Mouse (Mus musculus) frontal cortex, adult (tissue): ENCODE results near the gene Efs.
"Not testable (repeated sequence)": the region's sequence is repeated elsewhere in the genome, so short reads cannot be mapped to it uniquely, and the experiment has no call there.

Experiments
- ATAC-seq: cut with Nextera tagmentation; 2 replicates; pipeline ENCODE4 v1.9.2; 2017; ENCODE audit warnings: mild to moderate bottlenecking, moderate library complexity, mixed read lengths; ENCODE audit not compliant: low TSS enrichment

Efs gene

DNA sequence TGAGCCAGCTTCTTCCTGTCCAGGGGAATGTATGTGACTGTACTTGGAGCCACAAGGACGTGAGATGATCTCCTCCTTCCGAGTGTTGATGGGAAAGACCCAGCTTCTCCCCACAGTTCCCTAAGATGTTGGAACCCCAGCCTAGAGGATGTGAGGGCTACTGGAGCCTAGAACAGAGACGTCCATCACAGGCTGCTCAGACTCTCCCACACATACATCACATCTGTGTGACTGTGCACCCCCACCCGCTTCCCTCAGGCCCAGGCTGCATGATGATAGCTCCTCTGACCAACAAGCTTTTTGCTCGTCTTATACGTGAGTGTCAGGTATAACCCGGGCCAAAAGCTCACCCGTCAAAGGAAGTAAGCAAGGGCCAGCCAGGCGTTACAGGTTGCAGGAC, 22.9 kb upstream of the Efs start:
- no peak for ATAC-seq

DNA sequence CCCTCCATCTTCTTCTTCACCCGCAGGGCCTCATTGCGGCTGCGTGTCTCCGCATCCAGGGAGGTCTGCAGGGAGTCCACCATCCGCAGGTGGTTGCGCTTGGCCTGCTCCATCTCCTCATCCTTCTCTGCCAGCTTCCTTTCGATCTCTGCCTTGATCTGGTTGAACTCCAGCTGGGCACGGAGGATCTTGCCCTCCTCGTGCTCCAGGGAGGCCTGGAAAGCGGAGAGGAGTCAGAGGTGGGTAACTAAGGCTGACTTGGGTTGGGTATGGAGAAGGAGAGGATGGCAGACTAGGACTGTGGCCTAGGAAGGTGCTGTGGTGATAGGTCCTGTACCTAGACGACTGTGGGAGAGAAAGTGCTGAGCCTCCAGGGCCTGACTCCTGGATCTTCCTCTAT, 21.1 kb upstream of the Efs start:
- ATAC-seq = not testable (repeated sequence)

DNA sequence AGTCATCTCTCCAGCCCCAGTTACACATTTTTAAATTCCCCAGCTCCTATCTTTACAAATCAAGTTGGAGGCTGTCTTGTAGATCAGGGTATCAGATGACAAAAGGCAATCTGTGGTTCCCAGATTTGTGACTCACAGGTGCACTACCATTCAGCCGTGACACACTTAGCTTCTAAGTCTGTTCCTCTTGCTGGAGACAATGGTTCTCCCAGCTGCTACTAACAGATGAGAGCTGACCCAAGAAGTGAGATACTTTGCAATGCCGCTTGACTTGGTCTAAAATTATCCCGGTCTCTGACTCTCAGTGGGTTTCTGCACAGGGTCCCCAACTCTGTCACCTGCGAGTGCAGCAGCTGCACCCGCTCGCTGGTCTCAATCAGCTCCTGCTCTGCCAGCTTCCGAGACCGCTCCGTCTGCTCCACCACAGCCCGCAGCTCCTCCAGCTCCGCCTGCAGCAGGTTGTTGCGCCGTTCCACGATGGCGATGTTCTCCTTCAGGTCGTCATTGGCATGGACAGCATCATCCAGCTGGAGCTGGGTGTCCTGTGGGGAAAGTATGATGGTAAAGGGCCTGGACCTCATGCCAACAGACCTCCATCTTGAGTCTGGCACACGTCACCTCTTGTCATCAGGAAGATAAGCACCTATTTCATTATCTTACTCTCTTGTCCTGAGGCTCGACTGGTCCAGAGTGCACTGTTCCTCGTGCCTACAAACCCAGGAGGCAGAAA, 20.2 kb upstream of the Efs start:
- ATAC-seq = no peak

DNA sequence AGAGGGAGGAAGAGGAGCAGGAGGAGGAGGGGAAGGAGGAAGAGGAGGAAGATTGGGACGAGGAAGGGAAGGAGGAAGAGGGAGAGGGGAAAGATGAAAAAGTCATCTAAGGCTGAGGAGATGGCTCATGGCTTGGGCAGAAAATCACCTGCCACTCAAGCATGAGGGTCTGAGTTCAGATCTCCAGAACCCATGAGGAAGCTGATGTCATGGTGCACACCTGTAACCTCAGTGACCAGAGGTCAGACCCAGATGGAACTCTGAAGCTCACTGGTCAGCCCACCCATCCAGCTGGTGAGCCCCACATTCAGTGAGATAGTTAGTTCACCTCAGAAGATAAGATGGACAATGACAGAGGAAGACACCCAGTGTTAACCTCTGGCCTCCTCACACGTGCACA, 19.0 kb upstream of the Efs start:
- no peak for ATAC-seq

DNA sequence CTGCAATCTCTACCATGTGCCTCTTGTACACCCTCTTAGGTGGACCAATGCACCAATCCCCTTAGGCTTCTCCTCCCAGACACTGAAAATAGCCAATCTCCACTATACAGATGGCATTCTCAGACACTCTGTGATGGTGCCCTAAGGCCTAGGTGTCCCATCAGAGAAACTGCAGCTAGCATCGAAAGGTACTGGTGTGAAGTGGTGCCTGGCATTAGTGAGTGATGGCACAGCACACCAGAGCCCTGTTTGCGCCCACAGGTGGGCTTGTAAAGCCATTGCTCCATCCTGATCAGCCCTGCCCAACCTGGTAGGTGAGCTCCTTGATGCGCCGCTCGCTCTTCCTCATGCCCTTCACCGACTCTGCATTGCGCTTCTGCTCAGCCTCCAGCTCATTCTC, 18.0 kb upstream of the Efs start:
- ATAC-seq = no peak

DNA sequence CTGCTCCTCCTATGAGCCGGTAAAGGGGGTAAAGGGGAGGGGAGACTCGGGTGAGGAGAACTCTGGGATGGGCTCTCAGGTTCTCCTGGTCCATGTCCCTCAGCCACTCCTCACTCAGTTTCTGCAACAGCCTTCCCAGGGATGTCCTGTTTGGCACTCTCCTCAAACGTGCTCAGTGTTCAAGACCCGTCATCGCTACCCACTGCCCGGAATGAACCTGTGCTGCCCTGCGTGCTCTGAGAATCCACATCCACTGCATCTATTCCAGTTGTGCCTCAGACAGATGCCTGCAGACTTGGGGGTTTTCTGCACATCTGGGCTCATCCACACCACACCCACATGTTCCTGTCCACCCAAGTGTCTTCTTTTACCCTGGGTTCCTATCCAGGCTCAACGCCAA, 16.6 kb upstream of the Efs start:
- ATAC-seq = no peak

DNA sequence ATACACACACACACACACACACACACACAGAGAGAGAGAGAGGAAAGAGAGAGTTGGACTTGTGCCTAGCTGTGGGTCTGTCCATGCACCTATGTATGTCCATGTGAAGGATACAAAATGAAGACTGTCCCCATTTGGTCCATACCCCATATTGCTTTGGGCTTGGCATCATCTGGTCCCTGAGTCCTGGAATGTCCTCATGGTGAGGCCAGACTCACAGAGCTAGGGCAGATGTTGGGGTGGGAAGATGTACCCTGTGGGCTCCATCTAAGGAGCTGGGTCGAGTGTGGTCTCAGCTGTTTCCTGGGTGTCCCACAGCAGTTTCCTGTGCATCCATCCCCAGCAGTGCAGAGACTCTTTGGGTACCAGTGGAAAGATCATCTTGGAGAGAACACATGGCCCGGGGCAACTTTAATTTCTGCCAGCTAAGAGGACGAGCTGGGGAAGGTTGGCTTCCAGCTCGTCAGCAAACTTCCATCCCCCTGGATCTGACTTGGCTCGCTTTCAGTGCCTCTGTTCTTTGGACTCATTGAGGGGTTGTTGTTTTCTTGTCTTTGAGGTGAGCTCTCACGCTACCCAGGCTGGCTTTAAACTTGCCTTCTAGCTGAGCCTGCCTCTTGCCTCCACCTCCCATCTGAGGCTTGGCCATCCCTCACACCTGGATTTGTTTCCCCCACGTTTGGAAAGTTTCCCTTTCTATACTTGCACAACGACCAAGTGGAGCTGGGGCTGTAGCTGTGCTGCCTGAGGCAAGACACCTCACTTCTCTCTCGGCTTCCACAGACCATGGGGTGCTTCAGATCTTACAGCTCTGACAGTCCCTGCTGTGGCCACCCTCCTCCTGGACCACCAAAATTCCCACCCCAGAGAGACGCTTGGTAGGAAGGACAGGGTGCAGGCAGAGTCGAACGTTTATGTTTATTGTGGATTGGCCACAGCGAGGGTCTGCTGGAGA, 15.4 kb upstream of the Efs start:
- no peak for ATAC-seq

DNA sequence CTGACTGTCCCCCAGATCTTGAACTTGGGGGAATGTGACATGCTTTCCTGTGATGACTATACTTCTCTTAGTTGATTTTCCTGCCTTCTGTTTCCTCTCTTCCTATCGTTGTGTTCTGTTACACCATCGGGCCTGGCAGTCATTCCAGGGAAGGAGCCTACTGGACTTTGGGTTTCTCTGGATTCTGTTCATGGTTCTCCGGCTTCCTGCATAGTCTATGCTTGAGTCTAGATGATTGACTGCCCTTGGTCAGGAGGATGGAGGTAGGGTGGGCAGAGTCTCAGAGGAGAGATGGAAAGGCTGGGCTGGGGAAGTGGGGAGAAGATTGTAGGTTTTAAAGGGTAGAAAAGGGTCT, 14.2 kb upstream of the Efs start:
- ATAC-seq = no peak

DNA sequence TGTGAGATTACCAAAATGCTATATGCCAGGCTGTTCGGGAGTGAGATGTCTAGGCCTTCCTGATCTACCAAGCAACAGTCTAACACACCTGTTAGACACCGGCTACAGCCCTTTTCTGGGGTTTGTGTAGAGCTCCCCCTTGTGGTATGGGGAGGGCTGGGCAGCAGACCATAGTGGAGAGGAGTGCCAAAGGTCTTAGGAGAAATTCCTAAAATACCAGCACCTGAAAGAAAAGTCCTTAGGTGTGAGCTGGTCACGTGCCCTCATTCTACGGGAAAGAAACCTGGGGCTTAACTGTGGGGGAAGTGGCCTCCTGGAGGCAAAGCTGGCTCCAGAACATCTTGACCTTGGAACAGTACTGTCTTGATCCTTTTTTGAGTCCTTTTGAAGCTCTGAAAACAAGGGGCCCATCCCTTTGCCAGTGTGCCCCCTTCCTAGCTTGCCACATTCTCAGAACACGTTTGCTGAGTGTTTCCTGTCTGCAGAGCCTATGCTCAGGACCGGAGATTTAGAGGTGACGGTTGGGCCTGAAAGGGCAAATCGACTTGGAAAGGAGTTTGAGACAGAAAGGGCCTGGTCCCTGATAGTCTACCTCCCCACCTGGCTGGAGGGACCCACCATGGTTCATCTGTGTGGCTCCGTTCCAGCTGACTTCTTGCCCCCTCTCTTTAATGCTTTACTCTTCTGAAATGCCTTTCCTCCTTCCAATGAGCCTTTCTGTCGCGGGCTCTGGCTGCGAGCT, 13.7 kb upstream of the Efs start:
- peak; percentile 50 for ATAC-seq

DNA sequence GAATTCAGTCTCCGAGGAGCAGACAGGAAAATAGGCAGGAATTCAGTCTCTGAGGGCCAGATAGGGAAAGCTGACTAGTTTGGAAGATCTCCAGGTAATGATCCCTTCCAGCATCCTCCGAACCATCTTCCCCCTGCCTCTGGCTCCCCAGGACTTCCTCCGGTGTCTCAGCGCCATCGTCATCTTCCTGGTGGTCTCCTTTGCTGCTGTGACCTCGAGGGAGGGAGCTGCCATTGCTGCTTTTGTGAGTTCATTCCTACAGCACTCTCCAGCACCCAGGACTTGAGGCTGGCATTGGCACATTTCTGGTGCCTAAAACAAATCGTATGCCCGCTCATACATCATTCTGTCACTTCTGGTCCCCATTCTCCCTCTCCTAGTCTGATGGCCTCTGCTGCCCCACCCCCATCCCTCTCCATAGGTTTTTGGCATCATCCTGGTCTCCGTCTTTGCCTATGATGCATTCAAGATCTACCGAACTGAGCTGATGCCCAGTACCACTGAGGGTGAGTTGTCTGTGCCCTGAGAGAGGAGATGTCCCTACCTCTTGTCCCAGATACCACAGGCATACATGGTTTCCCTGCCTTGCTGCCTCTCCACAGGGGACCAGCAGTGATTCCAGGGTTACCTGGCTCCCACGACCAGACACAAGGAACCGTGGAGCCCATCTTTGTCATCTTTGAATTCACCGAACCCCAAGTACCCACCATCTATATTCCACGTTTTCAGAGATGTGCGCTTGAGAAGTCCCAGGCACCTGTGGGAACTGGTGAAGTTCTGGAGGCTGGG, 12.7 kb upstream of the Efs start:
- ATAC-seq = no peak

DNA sequence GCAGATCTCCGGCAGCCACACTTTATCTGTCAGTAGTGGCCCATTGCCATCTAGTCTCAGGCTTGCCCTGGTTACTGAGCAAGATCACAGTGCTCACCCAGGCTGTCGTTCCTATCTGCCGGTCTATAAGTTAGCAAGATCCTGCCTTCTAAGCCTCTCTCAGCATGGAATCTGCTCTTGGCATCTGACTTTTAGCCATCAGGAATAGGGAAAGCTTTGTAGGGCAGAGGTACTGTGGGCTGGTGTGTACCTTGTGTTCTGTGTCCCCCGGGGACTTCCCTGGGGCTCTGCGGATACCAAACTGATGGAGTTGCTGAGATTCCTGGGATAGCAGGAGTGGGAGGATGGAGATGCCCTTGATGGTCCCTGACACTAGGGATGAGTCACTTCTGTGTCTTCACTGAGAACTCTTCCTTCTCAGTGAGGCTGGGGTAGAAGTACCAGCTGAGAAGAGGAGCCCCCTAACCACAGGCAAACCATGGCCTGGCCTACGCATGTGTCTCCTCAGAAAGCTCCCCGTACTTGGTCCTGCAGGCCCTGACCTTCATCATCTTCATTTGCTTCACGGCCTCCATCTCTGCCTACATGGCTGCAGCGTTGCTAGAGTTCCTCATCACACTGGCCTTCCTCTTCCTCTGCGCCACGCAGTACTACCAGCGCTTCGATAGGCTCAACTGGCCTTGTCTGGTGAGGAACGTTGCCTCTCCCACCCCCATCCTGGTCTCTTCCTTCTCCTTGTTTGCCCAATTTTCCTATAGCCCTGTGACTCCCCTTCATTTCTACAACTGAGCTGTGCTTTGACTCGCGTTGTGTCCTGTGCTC, 11.6 kb upstream of the Efs start:
- no peak for ATAC-seq

DNA sequence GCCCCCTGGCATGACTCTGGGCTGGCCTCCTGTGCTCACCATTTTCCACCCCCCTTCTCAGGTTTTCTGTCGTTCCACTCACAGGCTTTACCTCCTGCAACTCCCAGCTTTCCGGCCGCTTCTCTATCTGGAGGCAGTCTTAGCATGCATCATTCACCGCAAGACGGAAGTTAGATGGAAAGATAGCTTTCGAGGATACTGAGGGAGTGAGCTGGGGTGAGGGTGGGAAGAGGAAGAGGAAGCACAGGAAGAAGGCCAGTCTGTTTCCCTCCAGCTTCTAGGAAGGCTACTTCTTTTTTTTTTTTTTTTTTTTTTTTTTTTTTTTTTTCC, 10.9 kb upstream of the Efs start:
- no peak for ATAC-seq

DNA sequence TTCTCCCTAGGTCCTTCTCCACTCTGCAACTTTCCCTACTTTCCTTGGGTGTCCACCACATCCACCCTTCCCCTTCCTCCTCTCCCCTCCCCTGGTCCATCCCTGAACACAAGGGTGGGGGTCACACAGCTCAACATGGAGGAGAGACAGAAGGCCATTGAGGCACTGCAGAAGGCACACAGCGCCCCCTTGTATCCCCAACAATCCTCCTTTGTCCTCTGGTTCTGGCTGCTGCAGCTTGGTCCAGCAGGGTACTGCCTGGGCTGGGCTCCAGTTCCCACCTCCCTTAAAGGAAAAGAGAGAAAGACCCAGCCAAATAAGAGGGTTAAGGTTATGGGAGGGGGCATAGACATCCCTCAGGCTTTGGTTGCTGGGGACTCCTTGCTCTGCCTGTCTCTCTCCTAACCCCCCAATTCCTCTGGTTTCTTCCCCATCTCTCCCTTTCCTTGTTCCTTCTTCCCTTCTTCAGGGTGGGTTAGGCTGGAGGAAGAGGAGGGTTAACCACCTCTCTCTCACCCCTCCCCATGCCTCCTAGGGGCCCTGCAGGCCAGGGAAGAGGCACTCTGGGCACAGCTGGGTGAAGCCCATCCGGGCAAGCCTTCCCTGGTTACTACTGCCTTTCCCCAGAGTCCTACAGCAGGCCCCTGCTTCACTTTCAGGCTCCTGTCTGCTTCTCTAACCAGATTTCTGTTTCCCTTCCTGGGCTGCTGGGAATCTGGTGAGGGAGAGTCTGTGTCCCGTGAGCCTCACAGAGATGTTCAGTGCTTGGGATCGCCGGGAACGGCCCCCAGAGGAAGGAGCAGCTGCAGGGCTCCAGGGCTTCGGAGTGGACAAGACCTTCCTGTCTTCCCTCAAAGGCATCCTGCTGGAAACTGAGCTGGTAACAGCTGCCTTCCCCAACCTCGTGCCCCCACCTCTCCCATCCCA, 10.2 kb upstream of the Efs start, which contains the start of gene Cmtm5:
Gene Cmtm5 (plus strand): TSS at position 358 of the 927 bp plus-strand sequence.
- peak; percentile 88 for ATAC-seq

DNA sequence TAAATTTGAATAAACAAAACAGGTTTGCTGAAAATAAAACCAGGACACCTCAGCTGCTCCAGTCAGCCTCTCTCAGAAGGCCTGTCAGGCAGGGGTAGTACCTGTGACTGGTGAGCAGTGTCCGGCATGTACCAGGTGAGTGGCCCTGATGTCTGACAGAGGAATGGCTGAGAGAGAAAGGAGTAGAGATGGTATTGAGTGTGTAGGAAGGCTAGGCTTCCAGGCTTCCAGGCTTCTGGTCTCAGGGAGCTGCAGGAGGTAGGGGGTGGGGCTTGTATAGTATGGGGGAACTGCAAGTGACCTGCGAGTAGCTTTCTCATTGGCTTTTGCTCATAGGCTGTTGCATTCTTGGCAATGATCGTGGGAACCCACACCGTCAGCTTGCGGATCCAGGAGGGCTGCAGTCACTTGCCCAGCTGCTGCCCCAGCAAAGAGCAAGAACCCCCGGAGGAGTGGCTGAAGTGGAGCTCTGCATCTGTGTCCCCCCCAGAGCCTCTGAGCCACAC, 6.8 kb upstream of the Efs start, which contains the start of gene Il25:
Gene Il25 (plus strand): TSS at position 51 of the 506 bp plus-strand sequence.
- no peak for ATAC-seq

DNA sequence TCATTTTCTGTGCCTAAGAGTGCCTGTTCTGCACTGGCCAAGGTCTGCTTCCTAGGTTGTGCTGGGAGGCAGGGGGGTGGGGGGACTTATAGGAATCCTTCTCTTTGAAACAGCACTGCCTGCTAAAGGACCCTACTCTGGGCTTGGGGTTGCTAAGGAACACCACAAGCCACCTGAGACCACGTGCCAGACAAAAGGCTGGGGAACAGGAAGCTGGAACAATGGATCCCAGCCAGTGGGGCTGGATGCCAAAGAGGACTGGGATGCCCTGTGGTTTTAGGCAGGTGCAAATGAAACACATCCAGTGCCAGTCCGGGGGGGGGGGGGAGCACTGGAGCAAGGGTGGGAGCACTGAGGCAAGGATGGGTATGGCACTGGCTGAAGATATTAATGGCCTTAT, 4.5 kb upstream of the Efs start:
- ATAC-seq = no peak

DNA sequence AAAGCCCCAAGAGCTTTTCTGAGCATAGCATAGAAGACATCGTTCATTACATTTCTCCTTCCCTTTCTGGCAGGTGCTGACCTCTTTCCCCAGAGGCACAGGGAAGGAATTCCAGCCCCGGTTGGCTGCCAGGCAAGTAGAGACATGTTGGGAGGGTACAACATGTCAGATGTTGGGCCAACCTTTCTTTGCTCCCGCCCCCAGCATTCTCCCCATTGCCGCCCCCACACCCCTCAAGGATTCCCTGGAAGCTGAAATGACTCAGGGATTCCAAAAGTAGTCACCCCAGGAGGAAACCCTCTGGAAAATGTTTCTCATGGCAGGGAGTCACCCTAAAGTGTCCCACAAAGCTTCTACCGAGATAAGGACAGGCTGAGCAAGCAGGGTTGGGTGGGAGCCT, 3.9 kb upstream of the Efs start:
- no peak for ATAC-seq

DNA sequence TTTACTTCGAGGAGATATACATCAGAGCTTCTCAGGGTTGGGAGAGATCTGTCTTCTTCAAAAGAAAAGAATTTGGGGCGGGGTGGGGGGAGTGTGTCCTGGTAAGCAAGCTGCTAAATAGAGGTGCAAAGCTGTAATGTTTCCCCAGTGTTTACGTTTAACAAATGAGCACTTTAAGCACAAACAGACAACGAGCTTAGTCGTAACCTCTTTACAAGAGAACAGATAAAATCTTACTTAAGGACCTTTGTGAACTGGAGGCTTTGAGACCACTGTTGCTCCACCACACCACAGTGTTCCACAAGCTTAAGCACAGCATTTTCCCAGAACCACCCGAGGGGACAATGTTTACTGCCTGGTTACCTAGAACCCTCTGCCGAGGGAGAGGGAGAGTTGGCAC, 1.4 kb upstream of the Efs start:
- ATAC-seq = no peak

DNA sequence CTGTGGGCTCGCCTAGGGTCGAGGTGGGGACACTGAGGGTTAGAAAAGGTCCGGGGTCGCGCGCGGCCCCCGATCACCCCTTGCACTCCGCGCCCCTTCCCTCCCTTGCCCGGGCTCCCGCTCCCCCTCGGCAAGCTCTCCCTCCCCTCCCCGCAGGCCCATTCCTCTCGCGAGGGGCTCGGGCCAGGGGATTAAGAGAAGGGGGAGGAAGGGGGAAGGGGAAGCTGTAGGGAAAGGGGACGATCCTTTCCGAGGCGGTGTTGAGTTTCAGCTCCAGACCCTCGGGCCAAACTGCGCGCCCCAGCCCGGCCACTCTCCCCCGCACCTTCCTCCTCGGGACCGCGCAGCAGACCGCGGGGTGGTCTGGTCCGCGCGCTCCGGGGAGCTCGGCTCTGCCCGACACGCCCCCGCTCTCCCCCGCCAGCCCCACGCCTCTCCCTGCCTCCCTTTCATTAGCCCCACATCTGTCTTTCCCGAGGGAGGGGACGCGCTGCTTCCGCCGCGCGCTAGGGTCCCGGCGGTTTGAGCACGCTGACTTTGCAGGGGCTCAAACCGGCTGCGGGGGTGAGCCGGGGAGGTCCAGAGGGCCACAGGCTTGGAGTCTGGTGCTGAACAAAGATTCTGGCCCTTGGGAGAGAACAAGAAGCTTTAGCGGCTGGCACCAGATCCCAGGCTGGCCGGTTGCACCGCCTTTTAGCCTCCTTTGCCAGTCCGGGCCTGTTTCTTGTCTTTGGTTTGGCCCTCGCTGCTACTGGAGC, 654 bp upstream of the Efs start:
- ATAC-seq = peak; percentile 34
